Mouse (Mus musculus) megakaryocyte, embryonic 14.5 days (primary cell): ENCODE results near the gene Tet3.

Experiments
- FLI1 ChIP-seq: IDR thresholded peaks from 2 replicates; pipeline ENCODE4 v1.6.1; 2012; ENCODE audit warnings: low read length, inconsistent platforms, mixed read lengths
- GATA1 ChIP-seq: IDR thresholded peaks from 3 replicates; pipeline ENCODE4 v1.6.1; 2012; ENCODE audit warnings: mixed read lengths, low read length, inconsistent platforms, borderline replicate concordance

- no peak for TF ChIP-seq GATA1
- TF ChIP-seq FLI1: no peak
Measured at GRCm38 (mm10) chr6:83432966-83433365, 25.9 kb downstream of the Tet3 start.
